Mouse (Mus musculus) A20 (cell line): Measurements from ENCODE around the gene Rps6ka2.
"Not testable (repeated sequence)": the region's sequence is repeated elsewhere in the genome, so short reads cannot be mapped to it uniquely, and the experiment has no call there.

Experiments
- DNase-seq: peaks from one replicate; pipeline ENCODE4 v3.0.0-alpha.2; 2011; ENCODE audit warnings: low read depth, low spot score

The Rps6ka2 gene

DNA sequence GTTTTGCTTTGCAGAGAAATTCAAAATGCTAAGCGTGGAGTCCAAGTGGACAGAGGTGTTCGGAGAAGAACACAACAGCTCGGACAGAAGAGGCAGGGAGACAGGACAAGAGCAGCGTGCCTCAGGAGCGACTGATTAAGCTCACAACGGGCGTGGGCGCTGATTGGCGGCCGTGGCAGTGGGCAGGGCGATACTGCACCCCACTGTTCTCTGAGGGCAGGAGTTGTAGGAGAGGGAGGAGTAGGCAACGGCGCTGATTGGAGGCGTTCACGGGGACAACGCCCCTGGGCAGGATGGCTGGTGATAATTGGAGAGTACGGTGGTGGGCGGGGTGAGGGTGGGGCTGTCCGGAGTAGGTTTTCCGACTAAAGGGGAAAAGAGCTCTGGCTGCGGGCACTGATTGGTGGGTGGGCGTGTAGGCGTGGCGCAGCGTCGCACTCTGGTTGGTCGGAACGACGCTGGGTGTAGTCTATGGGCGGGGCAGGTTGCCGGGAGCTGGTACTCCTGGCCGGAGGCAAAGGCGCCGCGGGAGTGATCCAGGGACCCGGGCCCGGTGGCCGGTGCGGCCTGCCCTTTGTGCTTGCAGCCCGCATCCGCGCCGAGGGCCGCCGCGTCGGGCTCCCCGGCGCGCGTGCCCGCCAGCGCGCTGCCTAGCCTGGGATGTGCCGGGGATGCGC lies at the start of gene Rps6ka2:
Gene Rps6ka2, plus strand, starts transcription at position 489 of the 677 bp plus-strand sequence.
- DNase-seq = peak; percentile 98

DNA sequence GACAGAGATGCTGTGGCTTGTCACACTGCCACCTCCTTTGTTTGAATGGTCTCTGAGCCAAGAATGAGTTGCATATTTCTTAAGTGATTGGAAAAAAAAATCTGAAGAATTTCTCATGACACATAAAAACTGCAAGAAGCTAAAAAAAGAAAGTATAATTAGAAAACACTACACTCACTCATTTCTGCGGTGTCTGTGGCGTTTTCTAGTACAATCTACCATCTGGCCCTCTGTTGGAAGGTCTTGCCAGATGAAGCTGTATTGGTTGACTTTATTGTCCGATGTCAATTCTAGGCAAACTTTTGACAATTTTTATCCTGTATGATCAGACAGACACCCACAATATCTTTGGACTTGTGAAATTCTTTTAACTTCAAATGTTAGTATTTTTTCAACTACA lies 49.1 kb upstream of the Rps6ka2 start:
- DNase-seq = not testable (repeated sequence)

DNA sequence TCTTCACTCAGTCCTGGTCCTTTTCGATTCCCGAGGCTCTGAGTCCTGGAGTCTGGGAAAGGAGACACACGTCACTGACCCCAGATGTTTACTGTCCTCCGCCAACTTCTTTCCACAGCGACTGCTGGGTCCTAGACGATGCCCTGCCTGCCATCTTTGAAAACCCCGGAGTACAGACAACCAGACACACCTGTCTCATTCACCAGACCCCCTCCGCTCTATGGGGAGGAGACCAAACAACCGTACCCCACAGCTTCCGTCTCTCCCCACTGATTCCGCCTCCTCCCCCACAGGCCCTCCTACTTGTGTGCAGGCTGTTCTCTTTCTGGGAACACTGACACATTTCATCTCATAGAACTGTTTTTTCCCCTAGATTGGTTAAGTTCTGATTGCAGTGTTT lies 47.4 kb upstream of the Rps6ka2 start:
- DNase-seq = not testable (repeated sequence)

DNA sequence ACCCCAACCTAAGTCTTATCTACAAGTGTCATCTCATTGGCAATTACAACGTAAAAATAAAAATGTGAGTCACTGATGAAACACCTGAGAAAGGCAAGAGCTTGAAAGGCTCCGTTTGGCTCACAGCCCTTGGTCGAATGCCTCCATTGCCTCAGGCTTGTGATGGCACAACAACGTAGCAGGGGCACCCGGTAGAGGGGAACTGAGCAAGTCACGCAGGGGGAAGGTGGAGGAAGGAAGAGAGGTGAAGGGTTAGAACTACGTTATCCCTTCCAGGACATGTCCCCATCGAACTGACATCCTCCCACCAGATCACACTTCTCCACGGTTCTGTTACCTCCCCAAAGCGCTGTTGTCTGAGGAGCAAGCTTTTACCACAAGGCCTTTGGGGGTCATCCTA lies 43.4 kb upstream of the Rps6ka2 start:
- DNase-seq = not testable (repeated sequence)

DNA sequence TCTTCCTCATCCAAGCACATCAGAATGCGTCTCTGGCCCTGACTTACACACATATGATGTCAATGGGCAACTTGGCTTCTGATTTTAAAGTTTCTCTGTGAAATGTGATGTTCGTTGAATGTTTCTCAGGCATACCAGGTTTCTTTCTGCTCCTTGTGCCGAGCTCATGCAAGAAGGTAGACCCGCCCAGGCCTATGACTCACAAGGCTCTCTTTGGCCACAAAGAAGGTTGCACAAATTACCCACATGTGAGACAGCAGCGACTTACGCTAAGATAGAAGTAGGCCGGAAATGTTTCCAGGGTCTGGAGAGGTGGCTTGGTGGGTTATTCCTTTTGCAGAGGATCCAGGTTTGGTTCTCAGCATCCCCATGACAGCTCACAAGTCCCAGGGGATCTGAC lies 35.9 kb upstream of the Rps6ka2 start:
- DNase-seq = not testable (repeated sequence)

DNA sequence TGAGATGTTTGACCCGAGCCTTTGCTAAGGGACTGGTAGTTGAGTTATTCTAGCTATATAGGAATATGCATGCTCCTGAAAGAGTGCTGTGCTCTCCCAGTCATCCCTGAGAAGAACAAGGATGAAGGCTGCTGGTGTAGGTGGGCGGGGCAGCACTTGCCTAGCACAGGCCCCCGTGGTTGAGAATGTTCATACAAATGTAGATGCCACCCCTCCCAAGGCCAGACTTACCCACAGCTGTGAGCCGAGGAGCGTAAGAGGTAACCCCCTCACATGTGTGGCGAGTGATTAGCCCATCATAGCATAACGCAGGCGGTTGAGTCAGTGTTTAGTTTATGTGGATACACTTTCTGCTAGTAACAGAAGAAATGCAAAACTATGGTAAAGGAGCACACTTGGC lies 34.6 kb upstream of the Rps6ka2 start:
- not testable (repeated sequence) for DNase-seq

DNA sequence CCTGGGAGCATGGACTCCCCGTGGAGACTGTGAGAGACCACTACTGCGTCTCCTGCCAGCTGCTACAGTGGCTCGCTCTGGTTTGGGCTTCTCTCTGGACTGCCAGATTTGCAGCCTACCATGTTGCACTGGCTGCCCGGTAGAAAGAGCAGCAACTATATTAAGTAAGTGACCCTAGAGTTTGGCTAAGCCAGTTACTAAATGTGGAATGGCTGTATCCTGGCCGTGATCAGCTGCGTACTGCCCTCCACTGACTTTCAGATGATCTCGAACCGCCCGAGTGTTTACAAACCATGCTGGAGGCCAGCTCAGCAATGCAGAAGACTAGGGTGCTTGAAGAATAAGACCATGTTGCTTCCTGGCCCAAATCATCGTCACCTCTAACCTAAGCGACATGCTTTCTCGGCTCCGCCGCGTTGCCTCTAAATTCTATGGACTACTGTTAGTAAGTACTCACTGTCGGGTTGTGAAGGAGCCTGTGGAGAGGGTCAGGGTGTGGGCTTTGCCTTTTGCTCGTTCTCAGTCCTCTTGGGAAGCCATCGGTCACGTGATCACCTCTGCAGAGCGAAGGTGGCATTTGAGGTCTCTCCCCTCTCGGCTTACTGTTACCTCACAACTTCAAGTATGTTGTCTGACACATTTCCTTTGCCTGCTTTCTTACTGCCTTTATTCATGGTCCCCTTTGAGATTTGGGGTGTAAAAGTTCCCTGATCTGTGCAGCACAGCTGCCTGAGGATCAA lies 31.6 kb upstream of the Rps6ka2 start:
- no peak for DNase-seq

DNA sequence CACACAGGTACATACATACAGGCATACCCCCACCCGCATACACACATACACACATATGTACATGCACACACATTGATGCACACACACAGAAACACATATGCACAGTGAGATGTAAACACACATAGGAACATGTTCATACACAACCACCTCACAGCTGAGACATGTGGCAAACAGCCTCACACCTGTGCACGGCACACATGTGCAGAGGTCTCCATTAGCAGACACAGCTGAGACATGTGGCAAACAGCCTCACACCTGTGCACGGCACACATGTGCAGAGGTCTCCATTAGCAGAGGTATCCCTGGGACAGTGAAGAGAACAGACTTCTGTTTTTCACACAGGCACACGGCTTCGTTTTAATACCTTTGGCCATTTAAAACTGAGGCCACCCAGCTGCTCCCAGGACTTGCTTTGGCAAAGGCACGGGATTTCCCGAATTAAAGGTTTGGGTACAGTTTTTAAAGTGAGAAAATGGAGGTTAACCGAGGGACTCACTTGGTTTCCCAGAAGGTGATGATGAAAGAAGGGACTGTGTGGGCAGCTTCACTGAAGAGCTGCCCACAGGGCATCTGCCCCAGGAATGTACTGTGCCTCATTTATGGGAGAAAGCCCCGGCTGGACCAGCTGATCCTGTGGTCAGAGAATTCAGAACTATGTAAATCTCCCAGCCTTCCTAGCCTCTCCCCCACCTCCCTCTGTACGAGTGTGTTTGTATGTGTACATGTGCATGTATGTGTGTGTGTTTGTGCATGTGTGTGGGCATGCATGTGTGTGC lies 29.3 kb upstream of the Rps6ka2 start:
- DNase-seq = no peak

DNA sequence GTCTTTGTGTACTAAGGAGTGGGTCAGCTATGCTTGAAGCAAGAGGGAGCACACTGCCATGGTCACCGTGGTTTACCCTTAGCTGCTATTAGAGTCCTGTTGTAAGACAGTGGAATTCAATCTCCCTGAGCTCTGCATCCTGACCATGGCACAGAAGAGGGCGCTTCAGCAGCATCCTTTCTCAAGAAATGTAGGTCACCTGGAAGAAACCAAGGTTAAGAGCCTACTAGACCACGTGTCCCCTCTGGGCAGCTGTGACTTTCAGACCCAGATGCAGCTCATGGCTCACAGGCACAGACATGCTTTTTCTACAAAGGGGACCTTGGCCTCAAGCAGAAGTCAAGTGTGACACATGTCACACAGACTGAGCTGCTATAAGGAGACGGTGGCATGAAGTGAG lies 27.5 kb upstream of the Rps6ka2 start:
- DNase-seq = peak; percentile 16

DNA sequence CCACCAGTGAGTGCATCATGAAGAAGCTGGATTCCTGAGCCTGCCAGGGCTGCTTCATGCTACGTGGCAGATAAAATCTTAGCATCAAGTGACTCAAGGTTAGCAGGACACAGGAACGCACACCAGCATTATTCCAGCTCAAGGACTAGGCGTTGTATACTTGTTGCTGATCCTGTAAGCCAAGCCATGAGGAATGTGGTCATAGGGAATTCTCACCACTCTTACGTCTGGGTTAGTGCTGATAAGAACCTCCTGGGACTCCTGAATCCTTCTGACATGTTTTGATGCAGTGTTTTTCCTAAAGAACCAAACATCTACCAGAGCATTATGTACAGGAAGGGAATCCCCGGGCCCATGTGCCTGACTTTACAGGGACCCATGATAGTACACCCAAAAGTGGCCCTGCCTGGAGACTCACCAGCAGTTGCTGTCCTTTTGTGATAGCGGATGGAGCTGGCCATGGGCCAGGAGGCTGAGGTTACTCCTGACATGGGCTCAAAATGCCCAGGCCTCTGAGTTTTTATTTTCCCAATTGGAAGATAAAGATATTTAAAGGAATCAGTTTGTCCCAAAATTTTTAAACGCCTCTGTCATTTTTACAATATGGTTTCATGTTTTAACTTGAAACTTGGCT lies 25.9 kb upstream of the Rps6ka2 start:
- DNase-seq = no peak

DNA sequence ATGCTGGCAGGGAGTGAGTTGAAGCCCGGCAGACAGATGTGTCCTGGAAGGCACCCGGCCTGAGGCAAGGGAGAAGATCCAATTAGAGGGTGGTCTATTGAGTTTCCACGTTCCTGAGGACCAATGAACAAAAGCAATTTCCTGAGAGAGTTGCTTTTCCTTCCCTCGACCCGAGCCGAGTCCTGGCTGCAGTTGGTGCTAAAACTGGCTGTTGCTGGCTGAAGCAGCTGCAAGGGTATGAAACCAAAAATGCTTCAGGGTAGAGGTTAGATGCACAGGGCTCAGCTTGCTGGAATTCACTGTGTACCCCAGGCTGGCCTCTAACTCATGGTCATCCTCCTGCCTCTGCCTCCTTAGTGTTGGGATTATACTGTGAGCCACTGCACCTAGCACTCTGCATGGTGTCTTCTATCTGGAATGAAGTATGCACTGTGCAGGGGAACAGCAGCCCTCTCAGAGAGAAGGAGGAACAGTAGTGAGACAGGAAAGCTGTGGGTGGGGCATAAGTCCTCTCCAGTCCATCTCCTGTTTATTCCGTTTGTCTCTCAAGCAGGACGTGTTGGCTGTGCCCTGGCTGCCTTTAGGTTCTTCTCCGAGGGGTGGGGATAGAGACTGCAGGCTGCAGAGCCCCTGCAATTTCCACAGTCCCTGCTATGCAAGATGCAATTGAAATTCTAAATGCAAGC lies 24.4 kb upstream of the Rps6ka2 start:
- DNase-seq = no peak

DNA sequence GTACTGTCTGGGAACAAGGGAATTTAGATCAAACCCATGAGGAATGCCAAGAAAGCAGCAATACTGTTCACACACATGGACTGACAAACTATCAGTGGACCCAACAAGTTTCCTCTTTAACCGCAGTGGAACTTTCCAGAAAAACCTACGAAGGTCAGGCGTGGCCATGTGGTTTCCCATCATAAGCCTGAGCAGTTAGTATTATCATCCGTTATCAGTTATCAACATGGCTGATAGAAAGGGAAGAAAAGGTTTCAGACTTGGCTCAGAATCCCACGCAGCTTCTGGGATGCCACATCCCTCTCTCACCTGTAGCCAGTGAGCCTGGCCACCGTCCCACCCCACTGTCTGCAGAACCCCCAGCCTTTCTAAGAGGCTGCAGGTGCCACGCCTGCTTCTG lies 23.4 kb upstream of the Rps6ka2 start:
- DNase-seq = no peak

DNA sequence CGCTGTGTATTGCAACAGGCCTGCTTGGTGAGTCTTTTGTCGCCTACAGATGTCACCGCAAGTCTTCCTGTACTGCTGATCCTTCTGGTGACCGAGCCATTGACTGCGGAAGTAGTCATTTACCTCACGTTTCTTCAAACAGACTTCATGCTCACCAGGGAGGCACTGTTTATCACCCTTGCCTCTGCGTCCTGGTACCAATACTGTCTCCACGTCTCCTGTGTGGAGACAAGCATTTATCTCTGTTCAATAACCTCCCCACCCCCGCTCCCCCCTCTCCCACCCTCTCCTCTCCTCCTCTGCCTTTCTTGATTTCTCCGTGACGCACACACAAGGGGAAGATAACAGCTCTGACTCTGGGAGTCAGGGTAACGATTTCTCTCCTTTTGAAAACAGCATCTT lies 22.0 kb upstream of the Rps6ka2 start:
- DNase-seq = no peak

DNA sequence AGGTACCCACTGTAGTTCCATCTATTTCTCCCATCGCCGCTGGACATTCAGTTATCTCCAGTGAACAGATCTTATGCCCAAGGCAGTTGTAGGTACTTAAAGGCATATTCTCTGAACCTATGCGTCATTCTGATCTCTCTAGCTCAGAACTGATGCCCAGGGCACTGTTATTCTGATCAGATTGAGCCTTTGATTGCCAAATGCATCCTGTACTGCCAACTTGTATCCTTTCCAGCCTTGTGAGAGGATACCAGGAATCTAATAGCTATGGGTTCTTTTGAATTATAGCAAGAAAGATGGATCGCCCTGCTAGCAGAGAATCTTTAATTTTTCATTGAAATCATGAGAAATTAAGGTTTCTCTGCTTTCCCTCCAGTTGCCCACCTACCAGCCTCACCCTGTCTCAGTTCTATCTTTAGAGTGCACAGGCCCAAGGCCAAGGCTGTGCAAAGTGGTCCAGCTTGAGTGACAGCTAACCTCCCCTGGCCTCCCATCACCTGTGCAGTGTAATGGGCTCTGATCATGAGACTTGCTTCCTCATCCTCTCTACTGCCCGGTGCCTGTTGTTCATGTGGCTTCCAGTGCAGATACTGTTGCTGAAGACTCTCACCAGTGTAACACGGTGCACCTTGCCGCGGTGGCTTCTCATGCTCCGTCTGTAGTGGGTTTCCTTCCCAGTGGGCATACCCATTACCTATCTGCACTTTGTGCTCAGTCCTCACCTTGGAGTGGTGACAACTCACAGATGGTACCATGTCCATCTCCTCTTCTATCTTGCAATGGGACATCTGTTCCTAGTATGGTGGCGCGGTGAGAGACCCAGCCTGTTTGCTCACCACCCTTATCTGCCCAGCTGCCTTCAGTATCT lies 20.4 kb upstream of the Rps6ka2 start:
- no peak for DNase-seq

DNA sequence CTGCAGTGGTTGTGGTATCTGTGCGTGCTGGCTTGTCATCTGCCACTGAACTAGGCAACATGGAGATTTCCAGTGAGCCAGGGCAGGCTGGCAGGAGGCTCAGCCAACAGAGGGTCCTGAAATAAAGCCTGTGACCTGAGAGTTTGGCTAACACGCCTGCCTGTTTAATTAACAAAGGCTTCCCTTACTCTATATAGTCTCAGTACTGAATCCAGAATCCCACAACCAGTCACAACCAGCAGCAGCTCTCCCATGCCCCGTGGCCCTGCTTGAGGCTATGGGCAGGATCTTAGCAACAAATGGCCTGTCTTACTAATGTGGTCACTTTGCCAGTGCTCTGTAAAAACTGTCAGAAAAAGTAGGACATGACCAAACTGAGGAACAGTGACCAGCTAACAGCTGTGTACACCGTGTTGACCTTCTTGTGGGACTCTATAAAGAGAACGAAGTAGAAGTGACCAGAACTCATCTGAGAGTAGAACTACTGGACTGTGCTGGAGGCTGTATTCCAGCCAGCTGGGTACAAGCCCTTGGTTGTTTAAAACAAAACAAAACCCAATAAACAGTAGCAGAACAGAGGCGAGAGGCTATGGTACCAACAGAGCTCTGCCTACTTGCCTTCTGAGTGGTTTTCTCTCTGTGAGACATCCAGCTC lies 18.3 kb upstream of the Rps6ka2 start:
- no peak for DNase-seq

DNA sequence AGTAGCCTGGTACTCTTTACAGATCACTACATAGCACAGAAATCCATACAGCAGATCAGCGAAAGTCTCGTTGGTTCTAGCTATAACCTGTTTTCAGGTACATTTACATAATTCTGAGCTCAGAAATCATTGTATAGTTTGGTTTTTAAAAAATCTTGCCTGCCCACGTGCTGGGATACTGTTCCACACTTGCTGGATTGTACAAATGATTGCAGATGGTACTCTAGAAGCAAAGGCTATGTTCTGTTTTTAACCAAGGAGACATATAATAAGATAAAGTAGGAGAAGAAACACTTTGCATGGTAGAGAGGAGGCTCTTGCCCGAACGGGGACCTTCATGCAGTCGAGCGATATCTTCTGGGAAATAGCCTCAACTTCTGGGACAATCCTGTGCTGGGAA lies 17.3 kb upstream of the Rps6ka2 start:
- DNase-seq = no peak

DNA sequence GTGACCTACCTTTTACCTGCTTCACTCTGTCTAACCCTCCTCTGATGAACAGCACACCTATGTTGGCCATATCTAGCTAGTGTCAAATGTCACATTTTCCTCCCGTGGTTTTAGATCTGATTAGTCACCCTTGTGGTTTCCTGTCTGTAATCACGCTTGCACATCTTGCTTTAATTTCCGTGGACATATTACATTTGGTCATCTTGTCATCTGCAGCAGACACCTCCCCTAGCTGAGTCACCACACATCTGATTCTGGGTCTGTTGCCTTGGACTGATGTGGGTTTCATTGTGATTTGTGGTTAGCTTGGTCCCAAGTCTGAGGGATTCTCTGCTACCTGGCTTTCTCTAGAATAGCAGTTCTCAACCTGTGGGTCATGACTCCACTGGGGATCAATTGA lies 6.0 kb upstream of the Rps6ka2 start:
- no peak for DNase-seq

DNA sequence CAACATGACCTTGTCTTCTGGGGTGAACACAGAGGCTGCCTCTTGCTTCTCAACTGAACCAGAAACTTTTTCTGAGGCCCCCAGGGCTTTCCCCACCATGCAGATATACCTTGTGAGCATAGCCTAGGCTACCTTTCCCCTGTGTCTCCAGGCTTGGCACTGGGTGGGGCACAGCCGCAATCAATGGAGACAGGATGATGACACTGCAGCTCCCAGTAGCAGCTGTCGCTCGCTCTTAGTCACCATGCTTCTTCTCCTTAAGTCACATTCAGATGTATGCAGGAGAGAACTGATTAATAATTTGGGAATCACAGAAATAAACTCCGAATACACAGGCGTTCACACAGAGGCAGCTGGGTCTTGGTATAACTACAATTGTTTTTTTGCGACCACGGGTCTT lies 4.4 kb upstream of the Rps6ka2 start:
- DNase-seq = no peak

DNA sequence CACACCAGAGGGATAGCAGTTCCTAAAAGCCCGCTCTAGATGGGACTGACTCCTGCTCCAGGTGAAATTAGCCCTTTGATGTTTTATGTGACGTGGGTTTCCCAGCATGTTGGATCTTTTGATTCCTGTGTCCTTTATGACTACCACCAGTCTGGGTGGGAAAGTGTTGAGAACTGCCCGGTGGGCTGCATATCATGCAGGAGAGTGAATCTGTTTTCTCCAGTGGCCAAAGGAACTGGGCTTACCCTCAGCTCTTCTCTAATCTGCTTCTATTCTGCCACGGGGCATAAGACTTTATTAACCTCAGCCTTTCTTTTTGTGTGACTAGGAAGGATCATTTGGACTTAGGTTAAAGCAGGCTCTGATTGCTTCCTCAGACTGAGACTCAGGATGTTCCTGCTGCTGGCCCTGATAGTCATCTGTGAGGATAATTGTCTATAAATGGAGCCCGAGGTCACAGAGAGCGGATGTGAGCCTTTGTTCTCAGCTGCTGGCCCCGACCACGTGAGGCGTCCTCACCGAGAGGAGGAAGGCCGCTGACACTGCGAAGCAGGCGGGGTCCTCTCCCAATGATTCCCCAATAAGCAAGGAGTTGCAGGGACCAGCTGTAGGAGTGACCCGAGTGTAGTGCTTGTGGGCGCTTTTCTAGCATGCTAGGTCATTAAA lies 821 bp upstream of the Rps6ka2 start:
- DNase-seq = no peak
